Mouse (Mus musculus): ENCODE measurements around the gene Meis2. TPM values are rescaled to one million over a fixed set of nuclear protein-coding genes. Genes with fewer than 3 reads are reported as not detected.

Gene Meis2
- polyA plus RNA-seq, 1 experiment from 2014 or later: 1.6 TPM

DNA sequence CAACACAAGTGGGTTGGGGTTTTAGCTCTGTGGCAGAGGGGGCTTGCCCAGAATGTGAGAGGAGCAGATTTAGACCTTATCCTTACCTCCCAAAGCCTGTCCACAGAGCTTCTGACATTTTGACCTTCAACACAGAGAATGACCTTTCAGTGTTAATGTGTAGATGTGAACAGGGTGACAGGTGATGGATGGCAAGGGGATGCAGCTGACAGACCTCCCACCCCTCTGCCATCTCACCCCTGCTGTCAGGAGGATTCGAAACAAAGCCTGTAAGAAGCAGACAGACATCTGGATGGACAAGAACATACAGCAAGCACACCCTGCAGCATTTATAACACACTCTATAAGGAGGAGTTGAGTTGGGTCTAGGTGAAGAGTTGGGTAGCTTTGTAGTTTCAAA is 178.0 kb downstream of the Meis2 start:
- H3K9me3 ChIP-seq (replicated peaks; ENCODE audit: control insufficient read depth, low read length): no peaks in the 10 kb centered on the region
- no peak overlapping the region for H3K9ac ChIP-seq (ENCODE audit: low read depth, low read length)
- no peaks in the 10 kb centered on the region; the same call in 1 of the 2 replicates for H3K4me1 ChIP-seq (ENCODE audit: control insufficient read depth, low read depth, low read length)
- ATAC-seq (ENCODE audit: low read depth): no peak
- no peaks in the 10 kb centered on the region for H3K27me3 ChIP-seq (ENCODE audit: control insufficient read depth, insufficient read depth, low read depth, low read length)
- no peak overlapping the region for H3K4me2 ChIP-seq (ENCODE audit: low read depth, low read length)
- no peak overlapping the region for H3K4me3 ChIP-seq (ENCODE audit: low read depth, low read length)
- H3K27ac ChIP-seq (ENCODE audit: low read length): no peak overlapping the region
- 26% methylated on average over 1 of the region's 1 CpGs for WGBS (ENCODE audit: insufficient replicate concordance)
- H3K36me3 ChIP-seq (ENCODE audit: control insufficient read depth, insufficient read depth): no peaks in the 10 kb centered on the region

DNA sequence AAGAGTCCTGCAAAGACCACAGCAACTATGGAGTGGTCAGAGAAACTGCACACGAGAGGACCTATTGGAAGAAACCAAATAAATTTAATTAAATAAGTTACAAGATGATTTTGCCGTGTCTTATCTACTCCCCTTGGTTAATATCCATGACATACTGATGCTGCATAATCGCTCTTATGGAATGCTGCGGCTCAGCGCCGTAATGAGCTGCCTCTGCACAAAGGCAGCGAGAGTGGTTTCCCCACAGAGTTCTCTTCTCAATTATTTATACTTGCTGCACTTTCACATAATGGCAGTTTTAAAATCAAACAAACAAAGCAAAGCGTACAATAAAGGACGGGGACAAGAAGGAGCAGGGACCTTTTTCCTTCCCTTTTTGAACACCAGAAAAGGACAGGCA is 181.5 kb downstream of the Meis2 start:
- 67% methylated on average over 9 of the region's 9 CpGs for WGBS (ENCODE audit: insufficient replicate concordance)
- no peak overlapping the region for H3K9ac ChIP-seq (ENCODE audit: low read depth, low read length)
- H3K4me3 ChIP-seq (ENCODE audit: low read depth, low read length): no peak overlapping the region
- no peak overlapping the region for H3K27ac ChIP-seq (ENCODE audit: low read length)
- no peaks in the 10 kb centered on the region; the same call in 1 of the 2 replicates for H3K4me1 ChIP-seq (ENCODE audit: control insufficient read depth, low read depth, low read length)
- no peak for ATAC-seq (ENCODE audit: low read depth)
- H3K9me3 ChIP-seq (replicated peaks; ENCODE audit: control insufficient read depth, low read length): no peaks in the 10 kb centered on the region
- no peaks in the 10 kb centered on the region for H3K27me3 ChIP-seq (ENCODE audit: control insufficient read depth, insufficient read depth, low read depth, low read length)
- no peaks in the 10 kb centered on the region for H3K36me3 ChIP-seq (ENCODE audit: control insufficient read depth, insufficient read depth)
- no peak overlapping the region for H3K4me2 ChIP-seq (ENCODE audit: low read depth, low read length)

GRCm38 (mm10) chr2:115883520-115883919 is 182.1 kb downstream of the Meis2 start:
- Histone ChIP-seq H3K27ac (ENCODE audit: low read length) (no peak overlapping the region), H3K4me3 (ENCODE audit: low read depth, low read length) (no peak overlapping the region), H3K4me2 (ENCODE audit: low read depth, low read length) (no peak overlapping the region), H3K36me3 (ENCODE audit: control insufficient read depth, insufficient read depth) (no peaks in the 10 kb centered on the region), H3K27me3 (ENCODE audit: control insufficient read depth, insufficient read depth, low read depth, low read length) (no peaks in the 10 kb centered on the region), H3K9me3 (replicated peaks; ENCODE audit: control insufficient read depth, low read length) (no peaks in the 10 kb centered on the region), H3K4me1 (ENCODE audit: control insufficient read depth, low read depth, low read length) (no peaks in the 10 kb centered on the region; the same call in 1 of the 2 replicates), H3K9ac (ENCODE audit: low read depth, low read length) (no peak overlapping the region)
- WGBS (ENCODE audit: insufficient replicate concordance): 62% methylated on average over 10 of the region's 10 CpGs
- ATAC-seq (ENCODE audit: low read depth): no peak

GRCm38 (mm10) chr2:115875802-115876531 is 189.7 kb downstream of the Meis2 start:
- 58% methylated on average over 8 of the region's 8 CpGs for whole genome bisulfite sequencing (ENCODE audit: insufficient replicate concordance)
- ATAC-seq (ENCODE audit: low read depth): no peak

GRCm38 (mm10) chr2:115872851-115873250 is 192.8 kb downstream of the Meis2 start:
- Histone ChIP-seq H3K27me3 (ENCODE audit: control insufficient read depth, insufficient read depth, low read depth, low read length) (no peaks in the 10 kb centered on the region), H3K4me3 (ENCODE audit: low read depth, low read length) (no peak overlapping the region), H3K4me2 (ENCODE audit: low read depth, low read length) (no peak overlapping the region), H3K9me3 (replicated peaks; ENCODE audit: control insufficient read depth, low read length) (no peaks in the 10 kb centered on the region), H3K36me3 (ENCODE audit: control insufficient read depth, insufficient read depth) (no peaks in the 10 kb centered on the region), H3K4me1 (ENCODE audit: control insufficient read depth, low read depth, low read length) (no peaks in the 10 kb centered on the region), H3K27ac (ENCODE audit: low read length) (no peak overlapping the region), H3K9ac (ENCODE audit: low read depth, low read length) (no peak overlapping the region)
- 65% methylated on average over 2 of the region's 2 CpGs for WGBS (ENCODE audit: insufficient replicate concordance)
- no peak for ATAC-seq (ENCODE audit: low read depth)

More at GRCm38 (mm10) chr2:115875802-115876531, 189.7 kb downstream of the Meis2 start:
- no peak overlapping the region for H3K27ac ChIP-seq (ENCODE audit: low read length)
- no peaks in the 10 kb centered on the region for H3K9me3 ChIP-seq (replicated peaks; ENCODE audit: control insufficient read depth, low read length)
- no peak overlapping the region for H3K9ac ChIP-seq (ENCODE audit: low read depth, low read length)
- no peaks in the 10 kb centered on the region for H3K27me3 ChIP-seq (ENCODE audit: control insufficient read depth, insufficient read depth, low read depth, low read length)
- H3K4me1 ChIP-seq (ENCODE audit: control insufficient read depth, low read depth, low read length): no peaks in the 10 kb centered on the region
- H3K4me2 ChIP-seq (ENCODE audit: low read depth, low read length): no peak overlapping the region
- H3K4me3 ChIP-seq (ENCODE audit: low read depth, low read length): no peak overlapping the region
- no peaks in the 10 kb centered on the region for H3K36me3 ChIP-seq (ENCODE audit: control insufficient read depth, insufficient read depth)

- Histone ChIP-seq H3K4me1 (ENCODE audit: control insufficient read depth, low read depth, low read length) (no peaks in the 10 kb centered on the region), H3K27me3 (ENCODE audit: control insufficient read depth, insufficient read depth, low read depth, low read length) (no peaks in the 10 kb centered on the region), H3K27ac (ENCODE audit: low read length) (no peak overlapping the region), H3K4me3 (ENCODE audit: low read depth, low read length) (no peak overlapping the region), H3K36me3 (ENCODE audit: control insufficient read depth, insufficient read depth) (no peaks in the 10 kb centered on the region), H3K9me3 (replicated peaks; ENCODE audit: control insufficient read depth, low read length) (no peaks in the 10 kb centered on the region), H3K9ac (ENCODE audit: low read depth, low read length) (no peak overlapping the region), H3K4me2 (ENCODE audit: low read depth, low read length) (no peak overlapping the region)
- WGBS (ENCODE audit: insufficient replicate concordance): 34% methylated on average over 2 of the region's 2 CpGs
- no peak for ATAC-seq (ENCODE audit: low read depth)
These were observed 195.7 kb downstream of the Meis2 start for GRCm38 (mm10) chr2:115869966-115870365.

GRCm38 (mm10) chr2:115860600-115861347 is 204.9 kb downstream of the Meis2 start:
- ATAC-seq (ENCODE audit: low read depth): peak; percentile 2; the same call in 1 of the 2 replicates
- peak overlapping the region; percentile 31 for H3K4me3 ChIP-seq (ENCODE audit: low read depth, low read length)
- no peaks in the 10 kb centered on the region for H3K9me3 ChIP-seq (replicated peaks; ENCODE audit: control insufficient read depth, low read length)
- H3K36me3 ChIP-seq (ENCODE audit: control insufficient read depth, insufficient read depth): no peaks in the 10 kb centered on the region
- no peak overlapping the region for H3K27ac ChIP-seq (ENCODE audit: low read length)
- 5% methylated on average over 25 of the region's 25 CpGs for WGBS (ENCODE audit: insufficient replicate concordance)
- H3K9ac ChIP-seq (ENCODE audit: low read depth, low read length): no peak overlapping the region
- H3K4me2 ChIP-seq (ENCODE audit: low read depth, low read length): peak overlapping the region; percentile 51
- H3K4me1 ChIP-seq (ENCODE audit: control insufficient read depth, low read depth, low read length): no peaks in the 10 kb centered on the region
- peaks cover 51% of the 10 kb centered on the region for H3K27me3 ChIP-seq (ENCODE audit: control insufficient read depth, insufficient read depth, low read depth, low read length)

- ATAC-seq (ENCODE audit: low read depth): no peak
These were observed 205.5 kb downstream of the Meis2 start for GRCm38 (mm10) chr2:115860141-115860480.

More at GRCm38 (mm10) chr2:115860141-115860480, 205.5 kb downstream of the Meis2 start:
- no peaks in the 10 kb centered on the region for H3K9me3 ChIP-seq (replicated peaks; ENCODE audit: control insufficient read depth, low read length)
- H3K4me3 ChIP-seq (ENCODE audit: low read depth, low read length): peak overlapping the region; percentile 31
- no peak overlapping the region for H3K27ac ChIP-seq (ENCODE audit: low read length)
- no peak overlapping the region for H3K9ac ChIP-seq (ENCODE audit: low read depth, low read length)
- WGBS (ENCODE audit: insufficient replicate concordance): 2% methylated on average over 15 of the region's 15 CpGs
- H3K36me3 ChIP-seq (ENCODE audit: control insufficient read depth, insufficient read depth): no peaks in the 10 kb centered on the region
- H3K4me2 ChIP-seq (ENCODE audit: low read depth, low read length): peak overlapping the region; percentile 51
- H3K27me3 ChIP-seq (ENCODE audit: control insufficient read depth, insufficient read depth, low read depth, low read length): peaks cover 55% of the 10 kb centered on the region
- H3K4me1 ChIP-seq (ENCODE audit: control insufficient read depth, low read depth, low read length): no peaks in the 10 kb centered on the region

Data from liver, embryonic 16.5 days (tissue).